ENCODE assay signal across 19 mouse cellular contexts in the genomic region with DNA sequence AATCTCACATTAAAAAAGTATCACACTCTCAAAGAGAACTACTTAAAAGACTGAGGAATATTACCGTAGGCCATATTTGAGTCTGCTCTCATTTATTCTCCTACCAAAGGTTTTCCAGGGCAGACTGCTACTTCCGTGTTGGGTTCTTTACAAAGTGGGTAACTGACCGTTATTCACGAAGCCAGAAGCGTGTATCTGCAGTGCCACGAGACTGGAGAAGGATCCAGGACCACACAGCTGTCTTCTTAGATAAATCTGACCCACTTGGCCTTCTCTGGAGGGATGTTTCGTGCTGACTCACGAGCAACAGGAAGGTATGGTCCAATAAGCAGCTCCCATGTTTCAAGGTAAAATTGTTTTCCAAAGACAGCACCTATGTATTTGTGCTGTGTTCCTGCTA. TPM values are rescaled to one million over a fixed set of nuclear protein-coding genes. Genes with fewer than 3 reads are reported as not detected.
DNase-seq lines count a peak whose midpoint lies in the region; ATAC-seq and TF ChIP-seq lines count a peak whose summit lies in the region.
"Had no signal": no experiment of that assay in that cellular context is flagged by ENCODE, and none has a peak within 500 bp of the region (broad histone marks: within the 10 kb centered on the region; RNA-seq: fewer than 3 reads in every experiment).

No protein-coding gene starts in this region.

- peak overlapping the region; percentile 100 for H3K4me2 ChIP-seq in liver, embryonic 14.5 days (ENCODE audit: low read depth)
- H3K4me2 ChIP-seq: limb, embryonic 15.5 days; midbrain, embryonic 12.5 days had no signal

- peak; percentile 75 for DNase-seq in c-Kit-positive CD71-positive TER-119-positive erythroid progenitor cells, embryonic 14.5 days (ENCODE audit: low spot score)
- peak; percentile 81 to 85 (median 85) for DNase-seq in liver, embryonic 14.5 days (ENCODE audit: low read depth in 3 of 3, low spot score in 3 of 3)
- peak; percentile 67 to 75 for DNase-seq in spleen, postnatal 4 days (ENCODE audit: low spot score in 2 of 2)
- DNase-seq in T-cell, adult 2 months (ENCODE audit: low spot score): no peak
- no peak for DNase-seq in kidney, postnatal 4 days
- DNase-seq: cerebellum, adult 11 months; cerebellum, postnatal 25 days; gastrocnemius, adult 2 months; heart, postnatal 4 days; kidney, adult 18-20 months; kidney, postnatal 25 days; right cerebral cortex, postnatal 14 days had no signal

- H3K36me3 ChIP-seq in megakaryocyte, embryonic 14.5 days (replicated peaks; ENCODE audit: low read length): peaks cover 12% of the 10 kb centered on the region
- no peaks in the 10 kb centered on the region; the same call in 1 of the 2 replicates for H3K36me3 ChIP-seq in liver, embryonic 14.5 days (replicated peaks; ENCODE audit: control insufficient read depth, insufficient read depth, low read depth)
- H3K36me3 ChIP-seq: heart, embryonic 13.5 days; limb, embryonic 15.5 days; midbrain, embryonic 12.5 days had no signal

- H3K4me3 ChIP-seq in megakaryocyte, embryonic 14.5 days (replicated peaks): peak overlapping the region; percentile 59
- H3K4me3 ChIP-seq in liver, embryonic 14.5 days (ENCODE audit: insufficient read depth in 1 of 2, low read depth in 2 of 2, low read length in 2 of 2): peak overlapping the region in 1 of 2 experiments; percentile 98; a peak in 3 of 4 replicates
- H3K4me3 ChIP-seq: gastrocnemius, adult 2 months; heart, embryonic 13.5 days; limb, embryonic 15.5 days; midbrain, embryonic 12.5 days had no signal

- no peak for TF ChIP-seq CTCF in liver, embryonic 14.5 days (IDR thresholded peaks at IDR 0.05; ENCODE audit: low read depth)

- H3K9ac ChIP-seq in liver, embryonic 14.5 days (replicated peaks): peak overlapping the region; percentile 61
- H3K9ac ChIP-seq: heart, embryonic 13.5 days; limb, embryonic 15.5 days; midbrain, embryonic 12.5 days had no signal

- peak; percentile 92 for TF ChIP-seq EP300 in liver, embryonic 14.5 days (IDR thresholded peaks at IDR 0.05; ENCODE audit: low read depth)

- H3K4me1 ChIP-seq in megakaryocyte, embryonic 14.5 days: peaks cover 46% of the 10 kb centered on the region
- peaks cover 31% of the 10 kb centered on the region in 2 experiments for H3K4me1 ChIP-seq in liver, embryonic 14.5 days (replicated peaks; ENCODE audit: control insufficient read depth in 2 of 2, insufficient read depth in 2 of 2, low read length in 1 of 2)

- 18% methylated on average over 8 of the region's 8 CpGs for WGBS in liver, embryonic 14.5 days (ENCODE audit: insufficient replicate concordance)

- ATAC-seq in megakaryocyte, adult 5-6 weeks (ENCODE audit: poor library complexity, severe bottlenecking): no peak
- ATAC-seq in liver, embryonic 14.5 days (ENCODE audit: insufficient read depth): peak; percentile 68
- ATAC-seq: forebrain, embryonic 16.5 days; hindbrain, embryonic 16.5 days had no signal

- H3K9me3 ChIP-seq in megakaryocyte, embryonic 14.5 days: no peaks in the 10 kb centered on the region
- H3K9me3 ChIP-seq in liver, embryonic 14.5 days (ENCODE audit: control insufficient read depth, low read length): no peaks in the 10 kb centered on the region
- H3K9me3 ChIP-seq: heart, embryonic 13.5 days; limb, embryonic 15.5 days; midbrain, embryonic 12.5 days had no signal

- H3K27ac ChIP-seq in liver, embryonic 14.5 days: peak overlapping the region; percentile 96
- H3K27ac ChIP-seq: gastrocnemius, adult 2 months; heart, embryonic 13.5 days; limb, embryonic 15.5 days; midbrain, embryonic 12.5 days had no signal

- H3K27me3 ChIP-seq in megakaryocyte, embryonic 14.5 days (replicated peaks): no peaks in the 10 kb centered on the region
- no peaks in the 10 kb centered on the region for H3K27me3 ChIP-seq in liver, embryonic 14.5 days (ENCODE audit: control insufficient read depth, insufficient read depth, low read length)
- H3K27me3 ChIP-seq: heart, embryonic 13.5 days; limb, embryonic 15.5 days had no signal

RNA-seq across cellular contexts. Expression of a gene that starts 1.8 kb away (rescaled TPM):
- 24.6 and 75.9 TPM in 2 replicates for polyA plus RNA-seq in megakaryocyte, embryonic 14.5 days (2012; ENCODE audit: insufficient read depth, low replicate concordance)
- 40.0 and 63.5 TPM in 2 replicates for total RNA-seq in megakaryocyte, adult 5-6 weeks (2015)
- total RNA-seq in megakaryocyte, adult 5-6 weeks (2017): 29.7 and 40.2 TPM in 2 replicates
- 17.9 and 18.9 TPM in 2 replicates for polyA plus RNA-seq in liver, embryonic 14.5 days (2012; rRNA removed)
- 24.5 and 25.3 TPM in 2 replicates for polyA plus RNA-seq in liver, embryonic 14.5 days (2014; fragmentation: Nextera tagmentation; extraction: Ambion mirVana)

Comparison
In these comparisons a context has a peak if more than half of its experiments do, and no peak if none do; other contexts are left out.
1. DNase-seq: peak in c-Kit-positive CD71-positive TER-119-positive erythroid progenitor cells, embryonic 14.5 days (single experiment), liver, embryonic 14.5 days (3 of 3) and spleen, postnatal 4 days (2 of 2); none in T-cell, adult 2 months (single experiment) and kidney, postnatal 4 days (0 of 2).